Mouse (Mus musculus): ENCODE data around the gene Mindy1.
"Not testable (repeated sequence)": the region's sequence is repeated elsewhere in the genome, so short reads cannot be mapped to it uniquely, and the experiment has no call there.

The Mindy1 gene

DNA sequence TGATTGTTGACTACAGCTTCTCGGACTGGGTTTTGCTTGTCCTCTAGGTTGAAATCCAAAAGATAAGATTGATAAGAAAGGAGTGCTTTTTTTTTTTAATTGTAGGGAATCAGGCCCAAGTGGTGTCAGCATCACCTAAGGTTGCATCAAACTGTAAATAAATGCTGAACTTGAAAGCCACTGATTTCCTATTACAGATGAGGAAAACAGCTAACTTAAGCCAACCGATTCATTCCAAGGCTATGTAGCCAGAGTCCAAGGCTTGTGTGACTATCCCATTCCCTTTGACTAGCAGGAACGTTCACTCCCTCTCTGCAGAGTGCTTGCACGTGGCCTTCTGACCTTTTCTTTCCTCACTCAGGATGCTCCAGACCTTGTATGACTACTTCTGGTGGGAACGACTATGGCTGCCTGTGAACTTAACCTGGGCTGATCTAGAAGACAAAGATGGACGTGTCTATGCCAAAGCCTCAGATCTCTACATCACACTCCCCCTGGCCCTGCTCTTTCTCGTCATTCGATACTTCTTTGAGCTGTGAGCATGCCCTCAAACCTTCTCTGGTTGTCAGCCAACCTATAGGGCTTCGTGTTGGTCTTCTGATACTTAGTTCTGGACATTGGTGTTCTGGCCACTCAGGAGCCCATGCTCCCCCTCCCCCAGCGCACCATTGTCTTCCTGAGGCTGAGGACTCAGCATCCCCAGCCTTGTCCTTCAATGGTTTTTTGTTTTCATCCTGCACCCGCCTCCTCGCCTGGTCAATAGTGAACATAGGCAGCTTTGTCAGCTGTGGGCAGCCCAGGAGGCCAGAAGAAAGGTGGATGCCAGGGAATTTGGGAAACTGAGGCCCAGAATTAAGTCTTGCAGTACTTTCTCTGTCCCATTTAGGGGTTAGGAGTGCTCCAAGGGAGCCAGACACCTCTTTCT lies 38.8 kb downstream of the Mindy1 start:
- DNase-seq (ENCODE audit: low spot score), result no peak

DNA sequence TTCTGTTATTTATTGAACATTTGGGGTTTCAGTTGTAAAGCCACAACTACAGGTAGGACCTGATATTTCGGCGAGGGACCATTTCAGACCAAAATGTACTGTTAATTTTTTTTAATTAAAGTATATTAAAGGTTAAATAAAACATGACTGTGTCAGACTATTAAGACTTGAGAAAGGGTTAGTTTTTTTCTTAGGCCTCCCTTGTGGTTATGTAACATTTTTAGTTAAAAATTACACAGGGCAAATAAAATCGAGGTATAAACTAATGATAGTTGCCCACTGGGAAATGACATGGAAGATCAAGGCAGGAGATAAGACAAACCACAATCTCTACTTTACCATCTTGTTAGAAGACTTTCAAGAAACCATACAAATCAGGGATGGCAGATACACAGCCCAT lies 42.3 kb downstream of the Mindy1 start:
- DNase-seq (ENCODE audit: low spot score), result no peak

DNA sequence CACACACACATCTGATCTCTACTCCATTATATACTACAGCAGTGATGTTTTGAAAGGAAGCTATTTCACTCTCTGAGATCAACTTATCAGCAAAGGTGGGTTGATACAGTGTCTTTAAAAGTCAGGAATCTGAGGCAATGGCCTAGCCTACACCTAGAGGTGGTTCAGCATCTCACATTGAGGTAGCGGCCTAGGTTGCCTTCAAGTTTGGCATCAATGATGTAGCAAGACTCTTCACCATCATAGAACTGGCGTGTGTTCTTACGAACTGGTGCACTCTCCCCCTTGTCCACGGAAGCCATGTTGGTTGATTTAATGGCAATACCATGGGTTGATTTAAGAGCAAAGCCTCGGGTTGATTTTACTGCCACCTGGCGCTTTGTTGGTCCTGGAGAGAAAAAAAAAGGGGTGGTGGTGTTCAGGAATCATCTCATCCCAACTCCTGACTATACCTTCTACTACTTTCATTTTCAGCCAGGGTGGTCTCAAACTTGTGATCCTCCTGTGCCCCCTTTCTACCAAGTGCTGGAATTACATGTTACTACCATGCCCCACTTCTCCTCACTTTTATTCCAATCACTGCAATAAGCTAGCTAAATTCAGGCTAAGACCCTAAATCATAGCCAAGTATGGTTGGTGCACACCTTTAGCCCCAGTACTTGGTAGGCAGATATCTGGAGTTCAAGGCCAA lies 43.5 kb downstream of the Mindy1 start:
- DNase-seq (ENCODE audit: low spot score), result no peak

DNA sequence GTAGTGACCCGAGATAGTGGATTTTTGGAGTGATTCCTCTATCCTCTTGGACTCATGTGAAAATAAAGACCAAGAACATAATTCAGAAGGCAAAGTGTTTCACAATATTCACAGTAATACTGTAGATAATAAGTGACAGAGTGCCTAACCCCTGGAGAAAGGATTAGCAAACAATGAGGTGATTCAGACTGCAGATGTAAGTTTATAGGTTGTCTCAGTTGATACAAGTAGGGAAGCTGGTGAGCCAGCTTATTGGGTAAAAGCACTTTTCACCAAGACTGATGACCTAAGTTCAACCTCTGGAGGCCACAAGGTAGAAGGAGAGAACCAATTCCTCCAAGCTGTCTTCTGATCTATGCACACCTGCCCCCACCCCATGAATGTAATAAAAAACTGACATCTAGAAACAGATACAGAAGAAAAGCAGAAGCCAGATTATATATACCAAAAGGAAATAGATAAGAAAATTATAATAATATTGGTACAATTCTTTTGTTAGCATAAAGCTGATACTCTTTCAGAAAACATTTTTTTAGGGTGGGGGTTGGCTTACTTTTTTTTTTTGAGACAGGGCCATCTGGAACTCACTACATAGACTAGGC lies 47.8 kb downstream of the Mindy1 start:
- no peak for DNase-seq (ENCODE audit: low spot score)

DNA sequence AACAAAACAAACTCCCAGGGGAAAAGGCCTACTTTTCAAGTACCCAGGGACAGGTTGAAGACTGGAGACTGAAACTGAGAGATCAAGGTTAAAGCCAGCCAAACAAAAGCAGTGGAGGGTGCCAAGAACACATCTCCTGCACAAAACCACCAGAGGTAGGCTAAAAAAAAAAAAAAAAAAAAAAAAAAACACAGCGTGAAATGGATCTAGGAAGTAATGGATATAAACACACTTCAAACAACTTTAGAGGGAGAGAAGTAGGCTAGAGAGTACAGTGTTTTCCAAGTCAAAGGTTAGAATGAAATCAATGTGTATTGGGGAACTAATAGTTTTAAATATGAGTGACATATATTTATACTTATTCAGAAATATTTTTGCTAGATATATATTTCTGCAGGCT lies 50.4 kb downstream of the Mindy1 start:
- DNase-seq (ENCODE audit: low spot score), result no peak

DNA sequence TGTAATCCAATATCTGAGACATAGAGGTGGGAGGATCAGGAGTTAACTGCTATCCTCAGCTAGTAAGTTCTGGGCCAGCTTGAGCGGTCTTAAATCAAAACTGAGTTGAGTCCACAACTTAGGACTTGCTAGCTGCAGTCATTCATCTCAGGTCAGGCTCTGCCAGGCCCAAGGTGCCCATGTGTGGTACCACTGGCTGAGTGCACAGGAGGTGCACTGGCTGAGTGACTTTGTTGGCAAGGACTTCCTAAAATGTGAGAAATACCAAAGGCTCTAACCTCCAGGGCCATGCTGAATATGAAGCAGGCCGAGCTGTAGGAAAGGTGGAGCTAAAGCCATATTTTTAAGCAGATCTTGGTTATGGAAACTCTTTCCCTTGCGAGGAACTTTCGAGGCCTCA lies 56.2 kb downstream of the Mindy1 start:
- no peak for DNase-seq (ENCODE audit: low spot score)

DNA sequence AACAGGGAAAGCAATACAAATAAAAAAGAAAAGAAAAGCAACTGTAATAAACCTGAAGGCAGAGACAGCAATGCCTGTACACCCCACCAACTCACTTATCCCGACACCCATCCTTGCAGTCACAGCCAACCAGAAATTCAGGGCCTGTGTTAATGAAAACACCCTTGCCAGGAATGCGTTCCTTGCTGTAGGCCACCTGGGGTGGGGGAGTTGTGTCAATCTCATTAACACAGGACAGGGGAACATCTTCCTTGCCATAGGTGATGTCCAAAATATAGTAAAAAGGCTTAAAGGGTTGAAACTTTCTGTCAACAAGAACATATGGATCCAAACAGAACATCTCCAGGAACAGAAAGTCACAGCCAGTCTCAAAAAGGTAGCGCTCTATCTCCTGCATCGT lies 57.1 kb downstream of the Mindy1 start:
- no peak for DNase-seq (ENCODE audit: low spot score)

DNA sequence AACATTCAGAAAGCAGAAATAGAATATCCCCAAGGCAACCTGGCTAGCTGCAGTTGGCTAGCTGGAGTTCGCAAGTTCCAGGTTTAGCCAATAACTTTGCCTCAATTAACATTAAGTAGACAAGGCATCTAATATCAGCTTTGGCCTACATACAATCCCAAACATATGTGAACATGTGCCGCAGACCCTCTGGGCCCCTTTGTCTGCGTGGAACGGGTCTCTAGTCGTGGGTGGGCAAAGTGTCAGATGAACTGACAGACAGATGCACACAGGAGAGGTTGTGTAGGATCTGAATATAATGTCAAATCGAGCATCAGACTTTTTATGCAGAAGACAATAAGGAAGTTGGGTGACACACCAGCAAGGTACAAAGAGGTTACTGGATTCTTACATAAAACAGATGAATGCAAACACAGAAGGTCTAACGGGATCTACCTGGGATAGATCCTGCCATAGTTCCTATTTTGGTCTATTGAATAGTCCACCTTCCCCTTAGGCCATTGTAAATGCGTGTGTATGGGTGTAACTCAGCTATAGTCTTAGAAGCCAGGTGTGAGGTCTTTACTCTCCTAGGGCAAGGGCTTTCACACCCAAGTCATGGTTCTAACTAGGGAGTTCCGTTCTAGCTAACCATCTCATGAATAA lies 62.3 kb downstream of the Mindy1 start:
- not testable (repeated sequence) for DNase-seq (ENCODE audit: low spot score)
